Mouse (Mus musculus): ENCODE measurements at regions not wholly inside any gene's neighbourhood (a gene's known extent, or its start where the extent isn't known, plus 50 kb on each side); places are given as distances from the start of the nearest gene placed in this dataset.

GRCm38 (mm10) chr12:27083645-27084550 lies 258.5 kb downstream of the Sox11 start:
- TF ChIP-seq CTCF (IDR thresholded peaks at IDR 0.05; ENCODE audit: extremely low read depth, insufficient read depth, insufficient read length, insufficient replicate concordance) (no peak), POLR2A (IDR thresholded peaks at IDR 0.05; ENCODE audit: low read depth, low read length) (no peak)

GRCm38 (mm10) chr12:27083089-27083488 lies 259.3 kb downstream of the Sox11 start:
- WGBS = 23% methylated on average over 8 of the region's 8 CpGs
- H3K4me3 ChIP-seq (ENCODE audit: extremely low read depth, insufficient read depth, insufficient read length) = no peak overlapping the region
- H3K27ac ChIP-seq (ENCODE audit: insufficient read depth, low read length) = no peak overlapping the region
- TF ChIP-seq CTCF (IDR thresholded peaks at IDR 0.05; ENCODE audit: extremely low read depth, insufficient read depth, insufficient read length, insufficient replicate concordance) (no peak), POLR2A (IDR thresholded peaks at IDR 0.05; ENCODE audit: low read depth, low read length) (no peak)
- no peaks in the 10 kb centered on the region for H3K27me3 ChIP-seq (ENCODE audit: control insufficient read depth, insufficient read depth, low read length)
- no peaks in the 10 kb centered on the region for H3K36me3 ChIP-seq (ENCODE audit: control insufficient read depth, insufficient read depth, low read length)
- DNase-seq (ENCODE audit: low read depth in 1 of 2, low spot score in 2 of 2) = no peak
- no peaks in the 10 kb centered on the region for H3K4me1 ChIP-seq (ENCODE audit: control insufficient read depth, insufficient read depth, insufficient read length)

More at GRCm38 (mm10) chr12:27083645-27084550, 258.5 kb downstream of the Sox11 start:
- Histone ChIP-seq H3K4me3 (ENCODE audit: extremely low read depth, insufficient read depth, insufficient read length) (no peak overlapping the region), H3K4me1 (ENCODE audit: control insufficient read depth, insufficient read depth, insufficient read length) (no peaks in the 10 kb centered on the region), H3K27ac (ENCODE audit: insufficient read depth, low read length) (no peak overlapping the region), H3K36me3 (ENCODE audit: control insufficient read depth, insufficient read depth, low read length) (no peaks in the 10 kb centered on the region), H3K27me3 (ENCODE audit: control insufficient read depth, insufficient read depth, low read length) (no peaks in the 10 kb centered on the region)
- DNase-seq (ENCODE audit: low read depth in 1 of 2, low spot score in 2 of 2) = no peak
- 47% methylated on average over 4 of the region's 4 CpGs for WGBS

- Histone ChIP-seq H3K27me3 (ENCODE audit: control insufficient read depth, insufficient read depth, low read length) (no peaks in the 10 kb centered on the region), H3K4me3 (ENCODE audit: extremely low read depth, insufficient read depth, insufficient read length) (no peak overlapping the region), H3K27ac (ENCODE audit: insufficient read depth, low read length) (no peak overlapping the region), H3K36me3 (ENCODE audit: control insufficient read depth, insufficient read depth, low read length) (no peaks in the 10 kb centered on the region), H3K4me1 (ENCODE audit: control insufficient read depth, insufficient read depth, insufficient read length) (no peaks in the 10 kb centered on the region)
- DNase-seq (ENCODE audit: low read depth in 1 of 2, low spot score in 2 of 2) = no peak
- TF ChIP-seq POLR2A (IDR thresholded peaks at IDR 0.05; ENCODE audit: low read depth, low read length) = no peak
- no peak for TF ChIP-seq CTCF (IDR thresholded peaks at IDR 0.05; ENCODE audit: extremely low read depth, insufficient read depth, insufficient read length, insufficient replicate concordance)
- 14% methylated on average over 8 of the region's 8 CpGs for WGBS
Measured at GRCm38 (mm10) chr12:27082624-27083023, 259.8 kb downstream of the Sox11 start.

GRCm38 (mm10) chr12:27076107-27076738 lies 266.2 kb downstream of the Sox11 start:
- WGBS = 79% methylated on average over 6 of the region's 6 CpGs
- TF ChIP-seq POLR2A (IDR thresholded peaks at IDR 0.05; ENCODE audit: low read depth, low read length) = no peak
- TF ChIP-seq CTCF (IDR thresholded peaks at IDR 0.05; ENCODE audit: extremely low read depth, insufficient read depth, insufficient read length, insufficient replicate concordance) = no peak
- Histone ChIP-seq H3K27me3 (ENCODE audit: control insufficient read depth, insufficient read depth, low read length) (no peaks in the 10 kb centered on the region), H3K4me1 (ENCODE audit: control insufficient read depth, insufficient read depth, insufficient read length) (no peaks in the 10 kb centered on the region), H3K36me3 (ENCODE audit: control insufficient read depth, insufficient read depth, low read length) (no peaks in the 10 kb centered on the region), H3K4me3 (ENCODE audit: extremely low read depth, insufficient read depth, insufficient read length) (no peak overlapping the region), H3K27ac (ENCODE audit: insufficient read depth, low read length) (no peak overlapping the region)
- DNase-seq (ENCODE audit: low read depth in 1 of 2, low spot score in 2 of 2) = no peak

GRCm38 (mm10) chr12:27065011-27065517 lies 277.3 kb downstream of the Sox11 start:
- Histone ChIP-seq H3K36me3 (ENCODE audit: control insufficient read depth, insufficient read depth, low read length) (no peaks in the 10 kb centered on the region), H3K4me1 (ENCODE audit: control insufficient read depth, insufficient read depth, insufficient read length) (no peaks in the 10 kb centered on the region), H3K27me3 (ENCODE audit: control insufficient read depth, insufficient read depth, low read length) (no peaks in the 10 kb centered on the region), H3K4me3 (ENCODE audit: extremely low read depth, insufficient read depth, insufficient read length) (no peak overlapping the region), H3K27ac (ENCODE audit: insufficient read depth, low read length) (no peak overlapping the region)
- TF ChIP-seq CTCF (IDR thresholded peaks at IDR 0.05; ENCODE audit: extremely low read depth, insufficient read depth, insufficient read length, insufficient replicate concordance) = no peak
- no peak for TF ChIP-seq POLR2A (IDR thresholded peaks at IDR 0.05; ENCODE audit: low read depth, low read length)
- WGBS = 81% methylated on average over 9 of the region's 9 CpGs
- no peak for DNase-seq (ENCODE audit: low read depth in 1 of 2, low spot score in 2 of 2)

GRCm38 (mm10) chr12:27063518-27063917 lies 278.9 kb downstream of the Sox11 start:
- Histone ChIP-seq H3K27me3 (ENCODE audit: control insufficient read depth, insufficient read depth, low read length) (no peaks in the 10 kb centered on the region), H3K4me3 (ENCODE audit: extremely low read depth, insufficient read depth, insufficient read length) (no peak overlapping the region), H3K4me1 (ENCODE audit: control insufficient read depth, insufficient read depth, insufficient read length) (no peaks in the 10 kb centered on the region), H3K27ac (ENCODE audit: insufficient read depth, low read length) (no peak overlapping the region), H3K36me3 (ENCODE audit: control insufficient read depth, insufficient read depth, low read length) (no peaks in the 10 kb centered on the region)
- WGBS = 92% methylated on average over 4 of the region's 4 CpGs
- no peak for DNase-seq (ENCODE audit: low read depth in 1 of 2, low spot score in 2 of 2)
- no peak for TF ChIP-seq POLR2A (IDR thresholded peaks at IDR 0.05; ENCODE audit: low read depth, low read length)
- TF ChIP-seq CTCF (IDR thresholded peaks at IDR 0.05; ENCODE audit: extremely low read depth, insufficient read depth, insufficient read length, insufficient replicate concordance) = no peak
